Comparison of ENCODE assay signal across 8 mouse cellular contexts in genomic region chr17:50188662-50189345, GRCm38 (mm10). TPM values are rescaled to one million over a fixed set of nuclear protein-coding genes. Genes with fewer than 3 reads are reported as not detected.
DNase-seq lines count a peak whose midpoint lies in the region; ATAC-seq and TF ChIP-seq lines count a peak whose summit lies in the region.

No protein-coding gene starts in this region.

- no peak overlapping the region for H3K9ac ChIP-seq in liver, embryonic 14.5 days (replicated peaks)

- no peak for DNase-seq in heart, embryonic 10.5 days (ENCODE audit: low spot score)
- no peak for DNase-seq in heart, adult 18-20 months
- no peak for DNase-seq in thymus, adult 2 months
- no peak for DNase-seq in thymus, postnatal 14 days
- DNase-seq in liver, embryonic 14.5 days (ENCODE audit: low read depth in 3 of 3, low spot score in 3 of 3): no peak
- no peak for DNase-seq in right cerebral cortex, postnatal 14 days
- no peak for DNase-seq in left cerebral cortex, adult 2 months (ENCODE audit: extremely low spot score in 1 of 2, low spot score in 2 of 2)

- no peak for TF ChIP-seq CTCF in thymus, adult 2 months (IDR thresholded peaks at IDR 0.05; ENCODE audit: borderline replicate concordance, control insufficient read depth, extremely low read depth, insufficient read depth, low read length, poor library complexity)
- no peak for TF ChIP-seq CTCF in liver, embryonic 14.5 days (IDR thresholded peaks at IDR 0.05; ENCODE audit: low read depth)
- no peak for TF ChIP-seq CTCF in left cerebral cortex, adult 2 months (IDR thresholded peaks at IDR 0.05)

- no peak for TF ChIP-seq EP300 in liver, embryonic 14.5 days (IDR thresholded peaks at IDR 0.05; ENCODE audit: low read depth)

- TF ChIP-seq POLR2A in thymus, adult 2 months (IDR thresholded peaks at IDR 0.05; ENCODE audit: control insufficient read depth, extremely low read depth, insufficient read depth, low read length, poor library complexity): no peak

- ATAC-seq in liver, embryonic 14.5 days (ENCODE audit: insufficient read depth): peak; percentile 4; the same call in 1 of the 2 replicates
- ATAC-seq in activated CD4-positive, CD25-positive, alpha-beta regulatory T cell, adult 4 months: no peak

- H3K4me3 ChIP-seq in heart, embryonic 10.5 days: peak overlapping the region; percentile 80; the same call in 1 of the 2 replicates
- peak overlapping the region; percentile 59; the same call in 1 of the 2 replicates for H3K4me3 ChIP-seq in thymus, adult 2 months (ENCODE audit: control insufficient read depth, insufficient read depth, low read length)
- H3K4me3 ChIP-seq in liver, embryonic 14.5 days (ENCODE audit: insufficient read depth in 1 of 2, low read depth in 2 of 2, low read length in 2 of 2): no peak overlapping the region
- H3K4me3 ChIP-seq in left cerebral cortex, adult 2 months: no peak overlapping the region

- intact Hi-C loops in left cerebral cortex, adult 2 months (cut with DNase I): no loop called here

- H3K27me3 ChIP-seq in heart, embryonic 10.5 days (ENCODE audit: insufficient read depth, poor library complexity, severe bottlenecking): peaks cover 32% of the 10 kb centered on the region
- H3K27me3 ChIP-seq in thymus, adult 2 months (ENCODE audit: control insufficient read depth, insufficient read depth, low read length): no peaks in the 10 kb centered on the region
- H3K27me3 ChIP-seq in liver, embryonic 14.5 days (ENCODE audit: control insufficient read depth, insufficient read depth, low read length): peaks cover 18% of the 10 kb centered on the region

- peaks cover 11% of the 10 kb centered on the region; the same call in 1 of the 2 replicates for H3K4me1 ChIP-seq in heart, embryonic 10.5 days
- peaks cover 35% of the 10 kb centered on the region for H3K4me1 ChIP-seq in thymus, adult 2 months (replicated peaks; ENCODE audit: control insufficient read depth, insufficient read depth, low read length)
- no peaks in the 10 kb centered on the region for H3K4me1 ChIP-seq in liver, embryonic 14.5 days (replicated peaks; ENCODE audit: control insufficient read depth in 2 of 2, insufficient read depth in 2 of 2, low read length in 1 of 2)

- peak overlapping the region; percentile 74; the same call in 1 of the 2 replicates for H3K4me2 ChIP-seq in liver, embryonic 14.5 days (ENCODE audit: low read depth)

- 71% methylated on average over 12 of the region's 12 CpGs for WGBS in heart, embryonic 10.5 days
- WGBS in thymus, adult 2 months: 82% methylated on average over 12 of the region's 12 CpGs
- WGBS in liver, embryonic 14.5 days (ENCODE audit: insufficient replicate concordance): 66% methylated on average over 12 of the region's 12 CpGs

- H3K27ac ChIP-seq in heart, embryonic 10.5 days: no peak overlapping the region
- no peak overlapping the region for H3K27ac ChIP-seq in thymus, adult 2 months (ENCODE audit: control insufficient read depth, insufficient read depth, low read length)
- H3K27ac ChIP-seq in liver, embryonic 14.5 days: no peak overlapping the region
- no peak overlapping the region for H3K27ac ChIP-seq in left cerebral cortex, adult 2 months

- no peaks in the 10 kb centered on the region for H3K36me3 ChIP-seq in heart, embryonic 10.5 days
- H3K36me3 ChIP-seq in thymus, adult 2 months (ENCODE audit: control insufficient read depth, insufficient read depth, low read length): no peaks in the 10 kb centered on the region
- no peaks in the 10 kb centered on the region for H3K36me3 ChIP-seq in liver, embryonic 14.5 days (replicated peaks; ENCODE audit: control insufficient read depth, insufficient read depth, low read depth)

- no peaks in the 10 kb centered on the region for H3K9me3 ChIP-seq in heart, embryonic 10.5 days
- H3K9me3 ChIP-seq in liver, embryonic 14.5 days (ENCODE audit: control insufficient read depth, low read length): no peaks in the 10 kb centered on the region

RNA-seq across cellular contexts. Expression of gene Rftn1, which starts 1.7 kb away (rescaled TPM):
- 9.2 and 10.9 TPM in 2 replicates for polyA plus RNA-seq in heart, embryonic 10.5 days (2016; fragmentation: Nextera tagmentation; extraction: Ambion mirVana)
- 10 to 100 TPM; 52.1 to 53.3 TPM for total RNA-seq in heart, adult 18-20 months (2021)
- 102 and 163 TPM in 2 replicates for polyA plus RNA-seq in thymus, adult 2 months (2012; rRNA removed)
- 1.6 and 2.2 TPM in 2 replicates for polyA plus RNA-seq in liver, embryonic 14.5 days (2012; rRNA removed)
- 3.2 and 3.4 TPM in 2 replicates for polyA plus RNA-seq in liver, embryonic 14.5 days (2014; fragmentation: Nextera tagmentation; extraction: Ambion mirVana)
- 10 to 100 TPM; 30.9 to 31.4 TPM for polyA plus RNA-seq in activated CD4-positive, CD25-positive, alpha-beta regulatory T cell, adult 4 months (2017; shearing (Covaris generic))
- total RNA-seq in left cerebral cortex, adult 2 months (2021): 1 to 10 TPM; 8.4 to 9.4 TPM

Comparison
In these comparisons a context has a peak if more than half of its experiments do, and no peak if none do; other contexts are left out.
1. H3K4me3 ChIP-seq: peak in heart, embryonic 10.5 days (single experiment) and thymus, adult 2 months (single experiment); none in liver, embryonic 14.5 days (0 of 2) and left cerebral cortex, adult 2 months (single experiment).